Mouse (Mus musculus): ENCODE results near the gene Ddx42. TPM values are rescaled to one million over a fixed set of nuclear protein-coding genes. Genes with fewer than 3 reads are reported as not detected.

Ddx42 gene
- 15.8 and 17.8 TPM in 2 replicates for total RNA-seq (2014; rRNA removed; ENCODE audit: low replicate concordance)
- 25.5 and 29.2 TPM in 2 replicates for polyA plus RNA-seq (2015; fragmentation: Nextera tagmentation; extraction: Ambion mirVana)

GRCm38 (mm10) chr11:106216730-106217490, at the start of gene Ddx42:
Ddx42 (plus strand) TSS chr11:106216926.
- H3K4me2 ChIP-seq (ENCODE audit: low read depth, low read length), result peak within 1 kb of the TSS; percentile 84
- peaks cover 34% of the 10 kb centered on the region for H3K4me1 ChIP-seq (ENCODE audit: control insufficient read depth, insufficient read depth)
- peaks cover 4% of the 10 kb centered on the region for H3K36me3 ChIP-seq (replicated peaks; ENCODE audit: control insufficient read depth, insufficient read depth, low read length)
- H3K27ac ChIP-seq (ENCODE audit: low read depth), result peak within 1 kb of the TSS; percentile 97
- DNase-seq (ENCODE audit: low spot score) (peak; percentile 93), ATAC-seq (ENCODE audit: insufficient read depth, low read depth) (peak; percentile 90)
- H3K9ac ChIP-seq (replicated peaks; ENCODE audit: low read depth, low read length), result peak within 1 kb of the TSS; percentile 94
- peak; percentile 39 for TF ChIP-seq EP300 (IDR thresholded peaks at IDR 0.05; ENCODE audit: low read depth)
- no peak for TF ChIP-seq CTCF (IDR thresholded peaks at IDR 0.05; ENCODE audit: low read depth)
- peak within 1 kb of the TSS; percentile 99 for H3K4me3 ChIP-seq (ENCODE audit: low read depth, low read length)
- H3K9me3 ChIP-seq (replicated peaks; ENCODE audit: control insufficient read depth, low read length), result no peaks in the 10 kb centered on the region
- WGBS, result under 1% methylated on average over 70 of the region's 70 CpGs
- H3K27me3 ChIP-seq (ENCODE audit: control insufficient read depth, insufficient read depth, low read length), result no peaks in the 10 kb centered on the region

GRCm38 (mm10) chr11:106167435-106167834, 49.3 kb upstream of the Ddx42 start:
- Histone ChIP-seq H3K9ac (replicated peaks; ENCODE audit: low read depth, low read length) (no peak overlapping the region), H3K4me2 (ENCODE audit: low read depth, low read length) (no peak overlapping the region), H3K9me3 (replicated peaks; ENCODE audit: control insufficient read depth, low read length) (no peaks in the 10 kb centered on the region), H3K4me3 (ENCODE audit: low read depth, low read length) (no peak overlapping the region), H3K27me3 (ENCODE audit: control insufficient read depth, insufficient read depth, low read length) (no peaks in the 10 kb centered on the region), H3K4me1 (ENCODE audit: control insufficient read depth, insufficient read depth) (no peaks in the 10 kb centered on the region), H3K36me3 (replicated peaks; ENCODE audit: control insufficient read depth, insufficient read depth, low read length) (peaks cover 30% of the 10 kb centered on the region), H3K27ac (ENCODE audit: low read depth) (no peak overlapping the region)
- DNase-seq (ENCODE audit: low spot score) (no peak), ATAC-seq (ENCODE audit: insufficient read depth, low read depth) (no peak)
- WGBS, result 62% methylated on average over 5 of the region's 5 CpGs
- TF ChIP-seq CTCF (IDR thresholded peaks at IDR 0.05; ENCODE audit: low read depth), result no peak
- TF ChIP-seq EP300 (IDR thresholded peaks at IDR 0.05; ENCODE audit: low read depth), result no peak

- Histone ChIP-seq H3K27ac (ENCODE audit: low read depth) (no peak overlapping the region), H3K9ac (replicated peaks; ENCODE audit: low read depth, low read length) (no peak overlapping the region), H3K4me1 (ENCODE audit: control insufficient read depth, insufficient read depth) (no peaks in the 10 kb centered on the region), H3K4me2 (ENCODE audit: low read depth, low read length) (no peak overlapping the region), H3K36me3 (replicated peaks; ENCODE audit: control insufficient read depth, insufficient read depth, low read length) (peaks cover 21% of the 10 kb centered on the region), H3K27me3 (ENCODE audit: control insufficient read depth, insufficient read depth, low read length) (no peaks in the 10 kb centered on the region), H3K4me3 (ENCODE audit: low read depth, low read length) (no peak overlapping the region), H3K9me3 (replicated peaks; ENCODE audit: control insufficient read depth, low read length) (no peaks in the 10 kb centered on the region)
- WGBS, result 75% methylated on average over 7 of the region's 7 CpGs
- ATAC-seq (ENCODE audit: insufficient read depth, low read depth) (no peak), DNase-seq (ENCODE audit: low spot score) (no peak)
- TF ChIP-seq CTCF (IDR thresholded peaks at IDR 0.05; ENCODE audit: low read depth) (peak; percentile 42), EP300 (IDR thresholded peaks at IDR 0.05; ENCODE audit: low read depth) (no peak)
Measured at GRCm38 (mm10) chr11:106170807-106171206, 45.9 kb upstream of the Ddx42 start.

GRCm38 (mm10) chr11:106173228-106173627, 43.5 kb upstream of the Ddx42 start:
- no peak for TF ChIP-seq CTCF (IDR thresholded peaks at IDR 0.05; ENCODE audit: low read depth)
- no peak for TF ChIP-seq EP300 (IDR thresholded peaks at IDR 0.05; ENCODE audit: low read depth)
- WGBS, result 88% methylated on average over 2 of the region's 2 CpGs
- H3K4me2 ChIP-seq (ENCODE audit: low read depth, low read length), result no peak overlapping the region

GRCm38 (mm10) chr11:106174372-106174771, 42.4 kb upstream of the Ddx42 start:
- no peak overlapping the region for H3K9ac ChIP-seq (replicated peaks; ENCODE audit: low read depth, low read length)
- DNase-seq (ENCODE audit: low spot score), result no peak
- no peaks in the 10 kb centered on the region for H3K9me3 ChIP-seq (replicated peaks; ENCODE audit: control insufficient read depth, low read length)
- H3K36me3 ChIP-seq (replicated peaks; ENCODE audit: control insufficient read depth, insufficient read depth, low read length), result peaks cover 1% of the 10 kb centered on the region; the same call in 1 of the 2 replicates
- TF ChIP-seq CTCF (IDR thresholded peaks at IDR 0.05; ENCODE audit: low read depth) (no peak), EP300 (IDR thresholded peaks at IDR 0.05; ENCODE audit: low read depth) (no peak)
- WGBS, result 70% methylated on average over 5 of the region's 5 CpGs
- H3K27me3 ChIP-seq (ENCODE audit: control insufficient read depth, insufficient read depth, low read length), result no peaks in the 10 kb centered on the region
- H3K4me2 ChIP-seq (ENCODE audit: low read depth, low read length), result no peak overlapping the region
- H3K4me3 ChIP-seq (ENCODE audit: low read depth, low read length), result no peak overlapping the region
- ATAC-seq (ENCODE audit: insufficient read depth, low read depth), result no peak
- no peaks in the 10 kb centered on the region for H3K4me1 ChIP-seq (ENCODE audit: control insufficient read depth, insufficient read depth)
- H3K27ac ChIP-seq (ENCODE audit: low read depth), result no peak overlapping the region

More at GRCm38 (mm10) chr11:106173228-106173627, 43.5 kb upstream of the Ddx42 start:
- no peak overlapping the region for H3K4me3 ChIP-seq (ENCODE audit: low read depth, low read length)
- no peak for DNase-seq (ENCODE audit: low spot score)
- peaks cover 8% of the 10 kb centered on the region for H3K36me3 ChIP-seq (replicated peaks; ENCODE audit: control insufficient read depth, insufficient read depth, low read length)
- no peaks in the 10 kb centered on the region for H3K9me3 ChIP-seq (replicated peaks; ENCODE audit: control insufficient read depth, low read length)
- H3K27ac ChIP-seq (ENCODE audit: low read depth), result no peak overlapping the region
- ATAC-seq (ENCODE audit: insufficient read depth, low read depth), result no peak
- H3K4me1 ChIP-seq (ENCODE audit: control insufficient read depth, insufficient read depth), result no peaks in the 10 kb centered on the region
- H3K27me3 ChIP-seq (ENCODE audit: control insufficient read depth, insufficient read depth, low read length), result no peaks in the 10 kb centered on the region
- no peak overlapping the region for H3K9ac ChIP-seq (replicated peaks; ENCODE audit: low read depth, low read length)

Data from heart, postnatal 0 days (tissue).